Mouse (Mus musculus) fibroblast of lung, adult 2 months (primary cell): ENCODE data around the gene Myo1f.

ENCODE experiments used
- DNase-seq: peaks from one replicate; pipeline ENCODE4 v3.0.0-alpha.2; 2011; ENCODE audit warnings: low read depth

Gene Myo1f

GRCm38 (mm10) chr17:33649781-33650475 is 94.4 kb downstream of the Myo1f start:
- DNase-seq = no peak
